Mouse (Mus musculus) left cerebral cortex, postnatal 14 days (tissue): ENCODE measurements around the gene Vmn1r163. TPM values are rescaled to one million over a fixed set of nuclear protein-coding genes. Genes with fewer than 3 reads are reported as not detected.
"Not testable (repeated sequence)": the region's sequence is repeated elsewhere in the genome, so short reads cannot be mapped to it uniquely, and the experiment has no call there.

Source experiments
- DNase-seq, 2 experiments: peaks; one replicate each; pipeline ENCODE4 v3.0.0; 2021 to 2022; ENCODE audit warnings: low spot score in 2 of 2, mixed read lengths in 1 of 2
- intact Hi-C: fragments of 180-260 bp; cut with DNase I; formaldehyde crosslinking; loops from one replicate; pipeline ENCODE4 v1.15.1; 2025
- long read RNA-seq, 2 experiments: library from polyadenylated mRNA; stranded (forward); transcript quantifications; one replicate each; pipeline ENCODE4 v2.0.0; 2021
- total RNA-seq, 2 experiments: library from RNA; stranded (reverse); gene quantifications; 2 replicates each; pipeline ENCODE4 v1.2.3; 2021

Vmn1r163 gene
- not detected for total RNA-seq
- long read RNA-seq, experiment 1 = 0 reads
- long read RNA-seq, experiment 2 = 0 reads

GRCm38 (mm10) chr7:23055240-23055639 lies at the start of gene Vmn1r163:
Gene Vmn1r163 (plus strand): TSS chr7:23055540.
- intact Hi-C loops, DNase-seq: not testable (repeated sequence)

GRCm38 (mm10) chr7:23019823-23020222 lies 35.5 kb upstream of the Vmn1r163 start, which contains the start of gene Gm4216:
Gene Gm4216 (minus strand): TSS chr7:23019923.
- intact Hi-C loops = not testable (repeated sequence)

GRCm38 (mm10) chr7:23067356-23067755 lies 12.0 kb downstream of the Vmn1r163 start, which contains the start of gene Gm8720:
Gene Gm8720 (minus strand): TSS chr7:23067456.
- DNase-seq, intact Hi-C loops: not testable (repeated sequence)

More at GRCm38 (mm10) chr7:23019823-23020222, 35.5 kb upstream of the Vmn1r163 start, which contains the start of gene Gm4216:
- DNase-seq = not testable (repeated sequence)

Other genes with a start within 250 kb of the Vmn1r163 start
- not detected for gene Vmn1r159, start 211.9 kb upstream of the Vmn1r163 start, total RNA-seq
- gene Vmn1r160, start 184.3 kb upstream of the Vmn1r163 start, total RNA-seq = not detected
- gene Gm4214, start 70.9 kb upstream of the Vmn1r163 start, total RNA-seq = not detected
- gene Gm4216, start 35.6 kb upstream of the Vmn1r163 start, total RNA-seq = not detected
- gene Gm8720, start 11.9 kb downstream of the Vmn1r163 start, total RNA-seq = not detected
- not detected for gene Gm10662, start 88.9 kb downstream of the Vmn1r163 start, total RNA-seq
- gene Vmn1r165, start 161.8 kb downstream of the Vmn1r163 start, total RNA-seq = not detected
- gene Vmn1r166, start 196.1 kb downstream of the Vmn1r163 start, total RNA-seq = not detected
- gene Gm6902, start 223.4 kb downstream of the Vmn1r163 start, total RNA-seq = not detected
- gene Nlrp4e, start 245.7 kb downstream of the Vmn1r163 start, total RNA-seq = not detected